Mouse (Mus musculus): ENCODE results near the gene Gnptab.
"Not testable (repeated sequence)": the region's sequence is repeated elsewhere in the genome, so short reads cannot be mapped to it uniquely, and the experiment has no call there.

Gene Gnptab

DNA sequence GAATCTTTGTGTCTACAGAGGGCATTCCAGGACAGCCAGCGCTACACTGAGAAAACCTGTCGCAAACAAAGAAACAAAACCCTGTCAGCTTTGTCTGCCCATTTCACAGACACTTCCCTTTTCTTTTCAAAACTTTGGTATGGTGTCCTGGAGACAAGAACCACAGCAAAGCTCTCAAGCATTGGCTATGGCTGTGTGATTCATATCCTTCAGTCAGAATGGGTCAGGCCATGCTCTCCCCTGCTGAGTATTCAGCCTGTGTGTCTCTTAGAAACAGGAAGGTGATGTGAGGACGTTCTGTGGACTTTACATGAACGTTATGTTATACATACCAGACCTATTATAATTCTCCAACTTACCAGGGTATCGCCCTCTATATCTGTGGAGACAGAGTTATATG is 38.8 kb downstream of the Gnptab start:
- DNase-seq (ENCODE audit: low read depth): no peak

DNA sequence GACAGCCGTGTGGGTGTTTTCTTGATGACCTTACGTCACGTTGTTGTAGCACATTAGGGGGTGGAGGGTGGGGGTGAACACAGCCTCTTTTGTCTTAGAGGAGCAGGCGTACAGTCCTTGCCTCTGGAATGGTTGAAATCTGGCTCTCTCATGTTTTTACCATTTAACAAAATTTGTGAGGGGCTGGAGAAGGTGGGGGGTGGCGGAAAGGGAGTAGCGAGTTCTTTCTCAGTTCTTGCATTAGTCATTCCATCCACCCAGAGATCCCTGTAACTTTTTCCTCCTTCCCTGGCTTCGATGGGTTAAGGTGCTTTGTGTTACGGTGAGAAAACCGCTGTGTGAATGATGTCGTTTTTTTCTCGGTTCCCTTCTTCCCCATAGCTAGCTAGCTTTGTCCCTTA is 41.2 kb downstream of the Gnptab start:
- DNase-seq (ENCODE audit: low read depth): peak; percentile 65

- DNase-seq (ENCODE audit: low read depth): no peak
Observed at GRCm38 (mm10) chr10:88420655-88421435, 41.9 kb downstream of the Gnptab start.

DNA sequence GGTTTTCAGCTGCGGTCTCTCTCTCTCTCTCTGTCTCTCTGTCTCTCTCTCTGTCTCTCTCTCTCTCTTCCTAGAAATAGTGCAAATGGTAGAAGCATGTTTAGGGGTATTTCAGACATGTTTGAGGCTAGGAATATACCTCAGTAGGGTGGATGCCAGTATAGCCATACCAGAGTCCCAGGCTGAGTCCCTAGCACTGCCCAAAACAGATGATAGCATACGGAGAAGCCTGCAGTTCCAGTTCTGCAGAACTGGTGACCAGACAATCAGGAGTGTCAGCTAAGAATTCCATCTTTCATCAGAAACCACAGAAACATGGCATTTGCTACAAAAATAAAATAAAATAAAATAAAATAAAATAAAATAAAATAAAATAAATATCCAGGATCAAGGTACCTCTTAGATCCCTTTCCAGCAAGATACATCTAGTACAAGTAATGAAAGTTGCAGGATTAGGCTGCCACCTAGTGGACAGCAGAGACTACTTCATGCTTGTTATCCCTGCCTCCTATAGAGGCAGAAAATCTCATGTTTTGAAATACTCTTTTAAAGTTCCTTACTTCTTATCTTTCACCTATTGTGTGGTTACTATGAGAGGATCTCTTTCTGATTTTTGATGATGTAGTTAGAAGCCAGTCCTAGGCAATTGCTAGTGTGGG is 47.4 kb downstream of the Gnptab start:
- DNase-seq (ENCODE audit: low read depth): peak; percentile 54

DNA sequence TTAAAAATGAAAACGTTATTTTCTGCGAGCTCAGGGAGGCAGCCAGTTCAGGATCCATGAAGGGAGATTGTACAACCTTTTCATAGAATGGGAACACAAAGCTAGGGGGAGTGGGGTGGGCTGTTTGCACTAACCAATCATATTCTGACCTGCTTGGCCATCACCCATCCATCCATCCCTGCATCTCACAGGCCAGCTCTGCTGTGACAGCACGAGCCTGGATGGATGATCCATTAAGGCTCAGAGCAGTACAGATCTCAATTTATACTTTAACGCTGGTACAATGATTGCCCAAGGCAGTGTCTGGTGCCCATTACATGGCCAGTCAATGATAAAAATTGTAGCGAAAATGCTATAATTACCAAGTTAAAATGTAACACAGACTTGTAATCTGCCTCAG is 48.0 kb downstream of the Gnptab start:
- DNase-seq (ENCODE audit: low read depth): no peak

DNA sequence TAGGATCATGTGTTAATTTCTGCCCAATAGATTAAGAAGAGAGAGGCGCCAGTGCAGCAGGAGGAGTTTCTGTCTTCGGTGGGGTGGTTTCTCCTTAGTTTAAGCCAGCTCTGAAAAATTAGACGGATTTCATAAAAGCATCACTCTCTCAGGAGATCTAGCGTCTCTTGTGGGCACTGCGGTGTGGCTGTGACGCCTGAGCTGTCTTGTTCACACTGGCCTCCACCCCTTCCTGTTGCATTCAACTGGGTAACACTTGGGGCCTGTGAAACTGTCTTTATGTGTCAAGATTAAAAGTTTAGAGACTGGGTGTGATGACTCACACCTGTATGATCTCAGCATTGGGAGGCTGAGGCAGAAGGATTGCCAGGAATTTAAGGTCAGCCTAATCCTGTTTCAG is 49.1 kb downstream of the Gnptab start:
- DNase-seq (ENCODE audit: low read depth): no peak

- DNase-seq (ENCODE audit: low read depth): no peak
Observed at GRCm38 (mm10) chr10:88441224-88441623, 62.3 kb downstream of the Gnptab start.

GRCm38 (mm10) chr10:88451221-88451620 is 72.3 kb downstream of the Gnptab start:
- peak; percentile 65 for DNase-seq (ENCODE audit: low read depth)

DNA sequence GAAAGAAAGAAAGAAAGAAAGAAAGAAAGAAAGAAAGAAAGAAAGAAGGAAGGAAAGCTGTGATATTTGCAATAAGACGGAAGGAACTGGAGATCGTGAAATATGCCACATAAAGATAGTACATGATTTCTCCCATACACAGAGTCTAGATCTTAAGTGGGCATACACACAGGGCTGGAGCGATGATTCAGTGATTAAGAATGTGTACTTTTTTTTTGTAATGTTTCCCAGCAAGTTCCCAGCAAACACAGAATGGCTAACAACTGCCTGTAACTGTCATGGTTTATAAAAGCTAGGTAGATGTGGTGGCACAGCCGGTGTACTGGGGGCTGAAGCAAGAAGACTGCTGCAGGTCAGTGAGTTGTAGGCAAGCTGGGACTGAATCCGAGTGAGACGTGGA is 73.1 kb downstream of the Gnptab start:
- peak; percentile 19 for DNase-seq (ENCODE audit: low read depth)

GRCm38 (mm10) chr10:88457816-88458215 is 78.9 kb downstream of the Gnptab start:
- DNase-seq (ENCODE audit: low read depth): no peak

- no peak for DNase-seq (ENCODE audit: low read depth)
Observed at GRCm38 (mm10) chr10:88459502-88459992, 80.6 kb downstream of the Gnptab start, which contains the start of gene Sycp3. TSS of gene Sycp3 (plus strand) at chr10:88459569.

- DNase-seq (ENCODE audit: low read depth): no peak
Observed at GRCm38 (mm10) chr10:88460122-88460820, 81.3 kb downstream of the Gnptab start.

- DNase-seq (ENCODE audit: low read depth): not testable (repeated sequence)
Observed at GRCm38 (mm10) chr10:88482866-88483265, 103.9 kb downstream of the Gnptab start.

- DNase-seq (ENCODE audit: low read depth): no peak
Observed at GRCm38 (mm10) chr10:88488629-88489028, 109.7 kb downstream of the Gnptab start.

- DNase-seq (ENCODE audit: low read depth): no peak
Observed at GRCm38 (mm10) chr10:88491632-88492031, 112.7 kb downstream of the Gnptab start.

GRCm38 (mm10) chr10:88492658-88493057 is 113.7 kb downstream of the Gnptab start:
- DNase-seq (ENCODE audit: low read depth): no peak

DNA sequence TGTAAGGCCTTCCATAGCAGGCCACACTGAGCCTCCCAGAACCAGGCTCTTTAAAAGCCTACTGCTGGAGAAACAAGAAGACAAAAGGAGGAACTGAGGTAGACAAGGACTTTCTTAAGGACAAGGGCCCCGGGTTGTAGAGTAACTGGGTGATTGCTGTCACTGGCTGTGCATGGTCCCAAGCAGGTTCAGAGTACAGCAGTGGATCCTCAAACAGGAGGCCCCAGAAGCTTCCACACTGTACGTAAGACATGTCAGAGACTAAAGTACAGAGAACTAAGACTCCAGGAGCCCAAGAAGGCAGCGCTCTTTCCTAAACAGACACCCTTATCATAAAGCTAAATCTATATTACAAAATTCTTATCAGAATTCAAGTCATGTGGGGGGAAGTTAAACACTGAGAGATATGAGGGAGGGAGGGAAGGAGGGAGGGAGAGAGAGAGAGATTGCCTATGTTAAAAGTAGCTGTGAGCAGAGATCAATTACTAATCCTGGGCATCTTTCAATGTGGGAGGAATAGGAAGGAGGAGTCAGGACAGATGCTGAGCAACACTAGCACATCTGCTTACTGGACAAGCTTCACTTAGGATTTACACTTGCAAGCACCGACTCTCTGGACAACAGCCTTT is 116.1 kb downstream of the Gnptab start:
- no peak for DNase-seq (ENCODE audit: low read depth)
